Mouse (Mus musculus) intestine, postnatal 0 days (tissue): ENCODE measurements at regions not wholly inside any gene's neighbourhood (a gene's known extent, or its start where the extent isn't known, plus 50 kb on each side); places are given as distances from the start of the nearest gene placed in this dataset.

ENCODE experiments used
- ATAC-seq: fragments of 200-750 bp; cut with Nextera tagmentation; 2 replicates; pipeline ENCODE4 v1.8.0; 2017; ENCODE audit warnings: mild to moderate bottlenecking, moderate TSS enrichment, moderate library complexity
- H3K27ac ChIP-seq: fragments of 300-500 bp; sonication (generic); 2 replicates; pipeline ENCODE4 v1.5.1; 2014; ENCODE audit warnings: mild to moderate bottlenecking, low read depth, low read length, moderate library complexity
- H3K27me3 ChIP-seq: fragments of 300-500 bp; sonication (generic); replicated peaks from 2 replicates; pipeline ENCODE4 v1.6.1; 2014; ENCODE audit warnings: low read length, mixed read lengths; ENCODE audit not compliant: control insufficient read depth, insufficient read depth
- H3K36me3 ChIP-seq: fragments of 300-500 bp; sonication (generic); 2 replicates; pipeline ENCODE4 v1.6.1; 2014; ENCODE audit warnings: mild to moderate bottlenecking, moderate library complexity; ENCODE audit not compliant: control insufficient read depth, insufficient read depth
- H3K4me1 ChIP-seq: fragments of 300-500 bp; sonication (generic); replicated peaks from 2 replicates; pipeline ENCODE4 v1.6.1; 2014; ENCODE audit warnings: antibody characterized with exemption, low read length, mixed read lengths; ENCODE audit not compliant: control insufficient read depth, insufficient read depth
- H3K4me2 ChIP-seq: fragments of 300-500 bp; sonication (generic); replicated peaks from 2 replicates; pipeline ENCODE4 v1.6.1; 2014; ENCODE audit warnings: low read depth, mild to moderate bottlenecking, moderate library complexity
- H3K4me3 ChIP-seq: fragments of 300-500 bp; sonication (generic); 2 replicates; pipeline ENCODE4 v1.5.1; 2014; ENCODE audit warnings: low read depth, low read length
- H3K9ac ChIP-seq: fragments of 300-500 bp; sonication (generic); 2 replicates; pipeline ENCODE4 v1.6.1; 2014; ENCODE audit warnings: mild to moderate bottlenecking, low read depth, low read length
- H3K9me3 ChIP-seq: fragments of 300-500 bp; sonication (generic); 2 replicates; pipeline ENCODE4 v1.6.1; 2016; ENCODE audit warnings: mixed run types; ENCODE audit not compliant: control insufficient read depth
- CTCF ChIP-seq: sonication (generic); IDR thresholded peaks from 2 replicates; pipeline ENCODE4 v1.5.1; 2016; ENCODE audit warnings: low read depth, mild to moderate bottlenecking, control low read depth, antibody characterized with exemption, moderate library complexity
- WGBS: fragments of 180-500 bp; shearing (Covaris S2); extraction: QIAGEN DNeasy Blood & Tissue Kit; methylation state at CpG from one replicate; pipeline ENCODE4 v1.1.7; 2014; 5-methylcytosine and 5-hydroxymethylcytosine counted together

DNA sequence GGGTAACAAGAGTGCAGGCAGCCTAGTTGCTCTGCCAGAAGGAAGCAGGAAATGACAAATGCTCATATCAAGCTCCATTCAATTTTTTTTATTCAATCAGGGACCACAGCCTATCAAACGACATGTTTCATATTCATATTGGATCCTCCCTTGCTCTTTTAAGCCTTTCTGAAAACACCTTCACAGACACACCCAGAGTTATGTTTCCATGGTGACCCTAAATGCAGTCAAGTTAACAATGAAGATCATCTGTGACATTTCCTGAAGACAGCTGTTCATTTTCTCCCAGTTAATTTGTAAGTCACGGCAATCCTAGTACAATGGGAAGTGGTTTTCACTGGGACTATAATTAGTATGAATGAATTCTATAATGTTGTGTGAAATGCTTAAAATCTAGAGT is 839.1 kb upstream of the Rag2 start:
- Histone ChIP-seq H3K4me2 (no peak overlapping the region), H3K4me1 (no peaks in the 10 kb centered on the region), H3K9ac (no peak overlapping the region), H3K27ac (no peak overlapping the region), H3K9me3 (no peaks in the 10 kb centered on the region), H3K27me3 (no peaks in the 10 kb centered on the region), H3K36me3 (no peaks in the 10 kb centered on the region), H3K4me3 (no peak overlapping the region)
- 69% methylated on average over 2 of the region's 2 CpGs for WGBS
- no peak for TF ChIP-seq CTCF
- ATAC-seq: no peak

DNA sequence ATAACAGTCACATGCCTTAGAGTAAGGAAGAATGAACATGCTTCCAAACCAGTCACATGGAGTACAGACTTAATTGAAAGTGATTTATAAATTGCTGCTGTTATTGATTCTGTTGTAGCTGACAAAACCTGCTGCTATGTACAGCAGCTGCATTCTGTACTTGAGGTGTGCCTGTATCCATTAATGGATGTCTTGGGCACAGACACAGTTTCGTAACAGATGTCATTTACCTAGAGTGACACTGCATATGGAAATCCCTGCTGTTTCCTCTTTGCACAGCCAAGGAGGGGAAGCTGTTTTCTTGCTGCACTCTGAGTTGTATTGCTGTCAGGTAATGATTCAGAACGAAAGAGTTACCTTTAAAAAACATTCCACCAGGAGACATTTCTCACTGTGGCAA is 828.9 kb upstream of the Rag2 start:
- H3K27me3 ChIP-seq: no peaks in the 10 kb centered on the region
- no peak for TF ChIP-seq CTCF
- 83% methylated on average over 2 of the region's 2 CpGs for WGBS
- H3K27ac ChIP-seq: no peak overlapping the region
- no peaks in the 10 kb centered on the region for H3K4me1 ChIP-seq
- no peak overlapping the region for H3K9ac ChIP-seq
- no peak overlapping the region for H3K4me3 ChIP-seq
- no peaks in the 10 kb centered on the region for H3K9me3 ChIP-seq
- ATAC-seq: no peak
- H3K4me2 ChIP-seq: no peak overlapping the region
- no peaks in the 10 kb centered on the region for H3K36me3 ChIP-seq

DNA sequence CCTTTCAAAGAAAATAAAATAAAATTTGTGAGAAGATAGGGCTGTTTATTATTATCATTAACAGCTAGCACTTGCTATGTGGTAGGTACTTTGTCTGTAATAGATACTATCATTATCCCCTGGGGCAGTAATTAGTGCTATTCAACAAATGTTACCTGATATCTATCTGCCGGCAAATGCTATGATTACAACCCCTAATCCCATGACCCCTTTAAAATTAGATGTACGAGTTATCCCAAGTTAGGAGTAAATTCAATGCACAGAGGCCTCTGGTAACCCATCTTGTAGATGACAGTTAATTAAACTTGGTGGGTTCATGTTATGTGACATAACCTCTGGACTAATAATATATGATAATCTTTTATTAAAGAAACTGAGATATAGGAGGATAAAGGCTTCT is 827.7 kb upstream of the Rag2 start:
- H3K36me3 ChIP-seq: no peaks in the 10 kb centered on the region
- H3K9me3 ChIP-seq: no peaks in the 10 kb centered on the region
- H3K9ac ChIP-seq: no peak overlapping the region
- 84% methylated on average over 2 of the region's 2 CpGs for WGBS
- no peaks in the 10 kb centered on the region for H3K27me3 ChIP-seq
- H3K27ac ChIP-seq: no peak overlapping the region
- H3K4me2 ChIP-seq: no peak overlapping the region
- no peaks in the 10 kb centered on the region for H3K4me1 ChIP-seq
- H3K4me3 ChIP-seq: no peak overlapping the region
- TF ChIP-seq CTCF: no peak
- no peak for ATAC-seq

DNA sequence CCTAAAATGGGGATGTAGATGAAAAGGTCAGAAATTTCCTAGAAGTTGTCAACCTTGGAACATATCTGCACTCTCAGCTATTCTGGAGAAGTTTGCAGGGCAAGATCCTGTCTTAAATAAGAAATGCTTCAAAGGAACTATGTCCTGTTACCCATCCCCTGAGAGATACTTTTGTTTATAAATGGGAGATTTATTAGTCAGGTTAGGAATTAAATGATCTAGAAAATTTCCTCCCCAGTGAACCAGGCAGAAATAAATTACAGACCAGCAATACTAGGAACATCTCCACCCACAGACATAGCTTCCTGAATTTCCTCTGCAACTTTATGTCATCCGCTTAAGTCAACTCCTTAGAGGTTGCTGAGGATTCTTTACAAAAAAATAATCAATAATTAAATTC is 827.0 kb upstream of the Rag2 start:
- no peak for TF ChIP-seq CTCF
- WGBS: 98% methylated on average over 1 of the region's 1 CpGs
- H3K36me3 ChIP-seq: no peaks in the 10 kb centered on the region
- H3K27ac ChIP-seq: no peak overlapping the region
- no peaks in the 10 kb centered on the region for H3K9me3 ChIP-seq
- H3K4me1 ChIP-seq: no peaks in the 10 kb centered on the region
- H3K4me2 ChIP-seq: no peak overlapping the region
- H3K27me3 ChIP-seq: no peaks in the 10 kb centered on the region
- H3K9ac ChIP-seq: no peak overlapping the region
- no peak for ATAC-seq
- H3K4me3 ChIP-seq: no peak overlapping the region

GRCm38 (mm10) chr2:100812546-100812945 is 812.0 kb upstream of the Rag2 start:
- no peak for ATAC-seq
- Histone ChIP-seq H3K9me3 (no peaks in the 10 kb centered on the region), H3K4me1 (no peaks in the 10 kb centered on the region), H3K4me2 (no peak overlapping the region), H3K4me3 (no peak overlapping the region), H3K27ac (no peak overlapping the region), H3K27me3 (no peaks in the 10 kb centered on the region), H3K9ac (no peak overlapping the region), H3K36me3 (no peaks in the 10 kb centered on the region)
- TF ChIP-seq CTCF: no peak
- WGBS: 94% methylated on average over 2 of the region's 2 CpGs

DNA sequence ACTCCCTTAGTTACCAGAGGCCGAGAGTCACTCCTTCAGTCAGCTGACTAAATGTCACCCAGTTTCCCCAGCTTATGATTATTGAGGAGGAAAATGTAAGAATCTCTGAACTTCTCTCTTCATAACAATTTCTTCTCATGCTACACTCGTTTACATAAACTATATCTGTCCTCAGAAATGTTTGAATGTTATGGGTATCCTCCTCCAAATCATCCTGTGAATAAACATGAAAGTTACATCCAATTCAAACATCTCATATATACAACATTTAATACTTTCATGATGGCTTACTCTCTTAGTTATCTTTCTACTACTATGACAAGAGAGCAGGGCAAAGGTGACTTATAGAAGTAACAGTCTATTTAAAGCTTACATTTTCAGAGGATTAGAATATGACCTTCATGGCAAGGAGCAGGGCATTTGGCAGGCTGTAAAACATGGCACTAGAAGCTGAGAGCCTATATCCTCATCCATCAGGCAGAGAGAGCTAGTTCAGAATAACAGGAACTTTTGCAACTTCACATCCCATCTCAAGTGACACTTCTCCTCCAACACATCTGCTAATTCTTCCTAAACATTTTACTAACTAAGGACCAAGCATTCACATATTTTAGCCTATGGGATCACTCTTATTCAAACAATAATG is 809.8 kb upstream of the Rag2 start:
- Histone ChIP-seq H3K9ac (no peak overlapping the region), H3K4me1 (no peaks in the 10 kb centered on the region), H3K27me3 (no peaks in the 10 kb centered on the region), H3K9me3 (no peaks in the 10 kb centered on the region), H3K27ac (no peak overlapping the region), H3K36me3 (no peaks in the 10 kb centered on the region), H3K4me3 (no peak overlapping the region), H3K4me2 (no peak overlapping the region)
- TF ChIP-seq CTCF: no peak
- ATAC-seq: no peak
- WGBS: 38% methylated on average over 2 of the region's 2 CpGs

- Histone ChIP-seq H3K9ac (no peak overlapping the region), H3K4me1 (no peaks in the 10 kb centered on the region), H3K4me3 (no peak overlapping the region), H3K9me3 (no peaks in the 10 kb centered on the region), H3K27me3 (no peaks in the 10 kb centered on the region), H3K27ac (no peak overlapping the region), H3K4me2 (no peak overlapping the region), H3K36me3 (no peaks in the 10 kb centered on the region)
- 90% methylated on average over 4 of the region's 4 CpGs for WGBS
- ATAC-seq: no peak
- no peak for TF ChIP-seq CTCF
These were observed 790.5 kb upstream of the Rag2 start for GRCm38 (mm10) chr2:100834056-100834455.
